Mouse (Mus musculus): ENCODE results near the gene Sdc3. TPM values are rescaled to one million over a fixed set of nuclear protein-coding genes. Genes with fewer than 3 reads are reported as not detected.
A peak's percentile ranks its signal among the peaks of the same experiment; 100 is the strongest.

Sdc3 gene
- total RNA-seq, 2 experiments from 2014 or later = 150 to 156 TPM

- DNase-seq (ENCODE audit: low spot score in 2 of 2) = no peak
These were observed 81.1 kb downstream of the Sdc3 start for GRCm38 (mm10) chr4:130873440-130873839.

- DNase-seq (ENCODE audit: low spot score in 2 of 2) = peak in 1 of 2 experiments; percentile 53
These were observed 82.3 kb downstream of the Sdc3 start for GRCm38 (mm10) chr4:130874601-130875000.

Other genes with a start within 250 kb of the Sdc3 start
- 10 to 100 TPM; 30.5 to 34.5 TPM for gene Nkain1, start 218.4 kb upstream of the Sdc3 start, total RNA-seq (2021)
- gene Pum1, start 129.2 kb upstream of the Sdc3 start, total RNA-seq (2021) = 100 to 1,000 TPM; 113 to 124 TPM
- gene Laptm5, start 120.6 kb downstream of the Sdc3 start, total RNA-seq (2021) = 10 to 100 TPM; 34.2 to 35.2 TPM
- under 1 TPM; 0.54 to 0.88 TPM for gene Matn1, start 151.8 kb downstream of the Sdc3 start, total RNA-seq (2021)